Mouse (Mus musculus) 416B (cell line): ENCODE data around the gene Fkbp14.

ENCODE experiments used
- DNase-seq: peaks from one replicate; pipeline ENCODE4 v3.0.0; 2011; ENCODE audit warnings: low read depth

Gene Fkbp14

DNA sequence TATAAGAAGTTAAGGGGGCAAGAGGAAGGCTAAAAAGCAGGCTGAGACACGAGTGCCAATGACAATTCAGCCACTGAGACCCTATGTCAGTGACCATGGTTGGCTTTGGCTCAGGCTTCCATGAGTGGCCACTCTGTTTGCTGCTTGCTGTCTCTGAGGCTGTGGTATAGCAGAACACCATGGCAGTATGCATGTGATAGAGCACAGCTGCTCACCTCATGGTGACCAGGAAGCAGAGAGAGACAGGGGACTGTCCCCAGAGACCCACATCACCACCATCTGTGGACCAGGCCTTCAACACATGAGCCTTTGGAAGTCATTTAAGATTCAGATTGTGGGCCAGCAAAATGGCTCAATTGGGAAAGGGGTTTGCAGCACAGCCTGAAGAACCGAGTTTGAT is 53.5 kb downstream of the Fkbp14 start:
- no peak for DNase-seq

DNA sequence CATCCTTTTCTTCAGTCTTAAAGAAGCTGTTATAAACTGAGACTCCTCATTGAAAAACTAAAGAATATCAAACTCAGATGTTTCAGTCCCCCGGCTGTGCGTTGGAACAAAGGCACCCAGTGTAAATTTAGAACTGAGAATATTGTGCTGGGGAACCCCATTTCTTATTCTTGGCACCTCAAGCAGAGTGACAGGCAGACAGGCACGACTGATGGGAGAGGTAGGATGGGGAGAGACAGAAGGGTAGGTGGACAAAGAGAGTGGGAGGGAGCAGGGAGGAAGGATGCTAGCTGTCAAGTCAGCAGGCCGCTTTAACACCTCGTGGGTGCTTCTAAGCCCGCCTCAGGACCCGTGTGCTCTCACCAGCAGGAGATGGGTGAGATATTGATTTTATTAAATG is 54.3 kb downstream of the Fkbp14 start:
- DNase-seq = no peak

DNA sequence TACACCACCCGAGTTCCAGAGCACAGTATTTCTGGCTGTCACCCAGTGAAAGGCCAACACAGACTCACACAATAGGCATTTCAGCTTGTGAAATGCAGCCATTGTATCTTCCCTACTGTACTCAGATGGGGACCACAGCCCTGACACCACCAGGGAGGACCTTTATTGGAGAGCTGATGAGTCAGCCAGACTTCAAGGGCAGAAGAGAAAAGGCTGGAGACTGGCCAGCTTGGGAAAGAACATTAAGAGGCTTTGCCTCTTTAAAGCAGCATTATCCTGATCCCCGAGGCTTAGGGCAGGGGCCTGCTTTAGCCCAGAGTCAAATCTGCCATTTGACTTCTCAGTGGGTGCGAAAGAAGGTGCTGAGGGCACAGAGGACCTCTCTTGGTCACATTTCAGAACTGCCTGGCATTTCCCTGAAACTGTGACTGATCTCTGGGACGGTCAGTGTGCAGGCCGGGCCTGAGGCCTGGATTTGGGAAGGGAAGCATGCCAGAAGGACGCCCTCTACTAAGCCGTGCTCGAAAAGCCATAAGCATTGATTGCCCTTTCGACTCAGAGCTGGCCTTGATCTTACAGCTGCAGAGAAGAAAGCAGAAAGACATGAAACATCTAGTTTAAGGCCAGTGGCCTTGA is 56.7 kb downstream of the Fkbp14 start:
- no peak for DNase-seq

DNA sequence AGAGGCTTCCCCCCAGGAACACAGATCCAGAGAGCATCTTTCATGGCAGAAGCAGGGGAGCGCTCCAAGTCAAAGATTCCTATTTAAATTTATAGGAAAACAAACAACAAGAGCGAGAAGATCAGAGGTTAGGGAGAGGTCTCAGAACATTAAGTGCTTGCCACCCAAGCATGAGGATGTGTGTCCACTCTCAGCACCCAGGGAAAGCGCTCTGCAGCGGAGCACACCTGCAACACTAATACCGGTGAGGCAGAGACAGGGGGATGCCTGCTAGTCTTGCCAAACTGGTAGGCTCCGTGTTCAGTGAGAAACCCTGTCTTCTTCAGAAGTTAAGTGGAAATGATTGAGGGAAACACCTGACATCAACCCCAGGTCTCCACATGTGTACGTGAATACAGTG is 57.7 kb downstream of the Fkbp14 start:
- DNase-seq = no peak

DNA sequence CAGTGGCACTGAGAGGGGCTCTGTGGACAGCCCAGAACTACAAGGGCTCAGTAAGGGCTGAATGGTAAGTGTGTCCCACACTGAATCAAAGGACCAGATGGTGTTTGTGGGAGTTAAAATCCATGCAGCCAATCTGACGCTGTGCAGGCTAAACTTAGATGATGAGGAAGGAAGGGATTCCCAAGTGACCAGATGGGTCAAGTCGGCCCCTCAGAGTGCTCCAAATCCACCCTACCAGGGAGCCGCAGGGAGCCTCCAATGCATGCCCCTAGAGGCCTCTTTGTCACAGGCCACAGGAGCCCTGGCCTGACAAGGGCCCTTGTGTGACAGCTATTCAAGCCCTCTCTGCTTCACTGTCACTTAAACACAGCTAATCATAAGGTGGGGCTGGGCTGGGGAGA is 58.3 kb downstream of the Fkbp14 start:
- no peak for DNase-seq

DNA sequence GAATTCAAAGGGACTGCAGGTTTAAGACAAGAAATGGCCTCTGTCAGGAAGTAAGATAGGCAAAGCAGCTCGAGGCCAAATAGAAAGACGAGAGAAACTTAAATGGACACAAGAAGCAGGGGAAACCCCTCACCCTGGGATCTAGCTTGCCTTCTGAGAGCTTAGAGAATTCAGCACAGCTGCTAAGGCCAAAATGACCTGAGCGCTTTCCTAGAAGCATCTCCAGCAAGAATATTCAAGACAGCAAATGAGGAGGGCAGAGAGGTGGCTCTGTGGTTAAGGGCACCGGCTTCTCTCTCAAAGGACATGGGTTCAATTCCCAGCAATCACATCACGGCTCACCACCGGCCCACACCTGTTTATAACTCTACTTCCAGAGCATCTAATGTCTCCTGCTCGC is 60.1 kb downstream of the Fkbp14 start:
- no peak for DNase-seq

DNA sequence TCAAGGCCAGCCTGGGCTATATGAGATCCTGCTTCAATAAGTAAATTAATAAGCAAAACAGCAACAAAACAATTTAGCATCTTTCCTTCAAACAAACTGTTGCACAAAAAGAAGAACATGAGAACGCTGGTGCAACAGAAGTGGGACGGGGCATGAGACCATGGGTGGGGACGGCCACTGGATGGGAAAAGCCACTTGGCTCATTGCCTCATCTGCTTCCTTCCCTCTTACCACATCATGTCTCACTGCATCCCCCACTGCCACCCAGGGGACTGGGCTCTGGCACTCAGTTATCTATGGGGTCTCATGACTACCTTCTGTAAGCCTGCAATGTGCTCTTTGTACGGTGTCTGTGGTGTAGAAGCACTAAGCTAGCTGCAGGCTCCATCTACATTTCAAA is 61.6 kb downstream of the Fkbp14 start:
- no peak for DNase-seq

DNA sequence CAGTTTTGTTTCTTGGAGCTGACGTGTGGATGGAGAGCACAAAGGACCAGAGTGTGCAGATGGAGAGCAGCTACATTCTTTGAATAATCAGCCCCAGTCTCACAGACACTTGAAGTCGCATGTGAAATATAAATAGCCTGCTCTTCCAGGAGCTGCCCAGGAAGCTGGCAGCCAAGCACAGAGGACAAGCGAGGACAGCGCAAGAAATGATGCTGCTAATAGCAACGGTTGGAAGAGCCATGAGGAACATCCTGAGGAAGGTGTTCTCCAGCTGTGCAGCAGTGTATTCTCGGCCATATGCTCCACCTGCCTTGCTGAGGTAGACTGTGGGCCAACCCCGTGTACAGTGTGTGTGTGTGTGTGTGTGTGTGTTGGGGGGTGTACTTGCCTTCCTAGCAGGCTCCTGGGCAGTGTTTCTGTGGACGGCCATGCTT is 66.0 kb downstream of the Fkbp14 start:
- DNase-seq = no peak

DNA sequence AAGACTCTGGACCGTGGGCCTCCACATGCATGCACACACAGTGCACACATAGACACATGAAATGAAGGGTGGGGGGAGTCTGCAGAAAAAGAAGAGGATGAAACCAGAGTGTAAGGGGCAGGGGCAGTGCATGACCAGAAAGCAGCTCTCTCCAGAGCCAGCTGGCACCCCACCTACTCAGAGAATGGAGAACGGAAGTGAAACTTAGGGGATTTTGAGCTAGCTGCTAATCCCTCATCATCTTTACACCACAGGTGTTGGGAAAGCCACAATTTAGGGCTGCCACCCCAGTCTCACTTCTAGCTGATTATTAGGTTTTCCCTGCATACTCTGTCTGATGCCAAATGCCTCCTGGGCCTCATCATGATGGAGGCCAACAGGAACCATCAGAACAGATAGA is 66.9 kb downstream of the Fkbp14 start:
- no peak for DNase-seq

DNA sequence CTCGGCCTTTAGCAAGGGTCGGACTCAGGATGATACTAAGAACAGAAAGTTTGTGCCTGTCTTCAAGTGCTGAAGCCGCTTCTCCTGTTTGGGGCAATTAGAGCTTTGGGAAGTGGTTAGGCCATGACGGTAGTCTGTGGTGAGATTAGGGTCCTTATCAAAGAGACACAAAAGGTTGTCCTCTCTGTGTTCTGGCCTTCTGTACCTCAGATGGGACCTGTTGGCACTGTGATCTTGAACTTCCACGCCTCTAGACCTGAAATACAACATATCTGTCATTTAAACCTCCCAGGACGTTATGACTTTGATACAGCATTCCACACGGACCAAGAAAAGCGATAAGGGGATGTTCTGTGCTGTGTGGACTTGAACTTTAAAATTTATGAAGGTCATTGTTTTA is 68.4 kb downstream of the Fkbp14 start:
- peak; percentile 68 for DNase-seq
